Mouse (Mus musculus): Measurements from ENCODE around the gene Ptcd1. TPM values are rescaled to one million over a fixed set of nuclear protein-coding genes. Genes with fewer than 3 reads are reported as not detected.
"Not testable (repeated sequence)": the region's sequence is repeated elsewhere in the genome, so short reads cannot be mapped to it uniquely, and the experiment has no call there.

Ptcd1 gene
- total RNA-seq, 2 experiments from 2014 or later, result 11.3 to 12.0 TPM

GRCm38 (mm10) chr5:145116316-145116715 is 50.6 kb downstream of the Ptcd1 start:
- peak in 1 of 2 experiments; percentile 61 for DNase-seq
- intact Hi-C loops (cut with DNase I), result no loop called here

- DNase-seq, result no peak
- intact Hi-C loops (cut with DNase I), result no loop called here
Measured at GRCm38 (mm10) chr5:145115736-145116135, 51.2 kb downstream of the Ptcd1 start.

GRCm38 (mm10) chr5:145114606-145115473 is 52.1 kb downstream of the Ptcd1 start:
- intact Hi-C loops (cut with DNase I), result no loop called here
- DNase-seq, result peak; percentile 77 to 78

- intact Hi-C loops (cut with DNase I), result no loop called here
- peak; percentile 68 to 72 for DNase-seq
Measured at GRCm38 (mm10) chr5:145114071-145114605, 52.8 kb downstream of the Ptcd1 start, which contains the start of gene Arpc1b. Gene Arpc1b, plus strand, starts transcription at chr5:145114215.

- no peak for DNase-seq
- intact Hi-C loops (cut with DNase I), result no loop called here
Measured at GRCm38 (mm10) chr5:145113416-145113815, 53.5 kb downstream of the Ptcd1 start.

GRCm38 (mm10) chr5:145112566-145112965 is 54.3 kb downstream of the Ptcd1 start:
- intact Hi-C loops (cut with DNase I), result no loop called here

GRCm38 (mm10) chr5:145110401-145110800 is 56.5 kb downstream of the Ptcd1 start:
- intact Hi-C loops (cut with DNase I), result no loop called here

More at GRCm38 (mm10) chr5:145112566-145112965, 54.3 kb downstream of the Ptcd1 start:
- DNase-seq, result no peak

GRCm38 (mm10) chr5:145105694-145106275 is 61.1 kb downstream of the Ptcd1 start:
- intact Hi-C loops (cut with DNase I), result no loop called here
- DNase-seq, result no peak

More at GRCm38 (mm10) chr5:145110401-145110800, 56.5 kb downstream of the Ptcd1 start:
- no peak for DNase-seq

GRCm38 (mm10) chr5:145104328-145104727 is 62.6 kb downstream of the Ptcd1 start:
- intact Hi-C loops (cut with DNase I), result no loop called here

GRCm38 (mm10) chr5:145102706-145103105 is 64.2 kb downstream of the Ptcd1 start:
- DNase-seq, result no peak
- intact Hi-C loops (cut with DNase I), result no loop called here

More at GRCm38 (mm10) chr5:145104328-145104727, 62.6 kb downstream of the Ptcd1 start:
- DNase-seq, result no peak

- DNase-seq; intact Hi-C loops (cut with DNase I): not testable (repeated sequence)
Measured at GRCm38 (mm10) chr5:145101451-145101850, 65.5 kb downstream of the Ptcd1 start.

- DNase-seq, result no peak
- intact Hi-C loops (cut with DNase I), result no loop called here
Measured at GRCm38 (mm10) chr5:145100960-145101359, 65.9 kb downstream of the Ptcd1 start.

GRCm38 (mm10) chr5:145098340-145098821 is 68.5 kb downstream of the Ptcd1 start:
- intact Hi-C loops (cut with DNase I), result no loop called here
- no peak for DNase-seq

Other genes with a start within 250 kb of the Ptcd1 start
- gene Smurf1, start 201.3 kb downstream of the Ptcd1 start, total RNA-seq (2021), result 10 to 100 TPM in 1 of 2 experiments, 1 to 10 TPM in 1; 9.4 to 11.0 TPM
- gene Gm4871, start 134.4 kb downstream of the Ptcd1 start, total RNA-seq (2021), result not detected
- not detected for gene 1700018F24Rik, start 124.1 kb downstream of the Ptcd1 start, total RNA-seq (2021)
- 10 to 100 TPM; 25.0 to 26.1 TPM for gene Arpc1a, start 83.3 kb downstream of the Ptcd1 start, total RNA-seq (2021)
- not detected for gene Kpna7, start 83.1 kb downstream of the Ptcd1 start, total RNA-seq (2021)
- gene Arpc1b, start 52.9 kb downstream of the Ptcd1 start, total RNA-seq (2021), result 10 to 100 TPM; 28.3 to 30.4 TPM
- gene Pdap1, start 26.9 kb downstream of the Ptcd1 start, total RNA-seq (2021), result 10 to 100 TPM; 48.3 to 52.2 TPM
- gene Bud31, start 26.7 kb downstream of the Ptcd1 start, total RNA-seq (2021), result 10 to 100 TPM; 44.3 to 47.0 TPM
- 1 to 10 TPM; 7.3 to 8.7 TPM for gene Cpsf4, start 105 bp upstream of the Ptcd1 start, total RNA-seq (2021)
- gene Atp5j2, start 25.0 kb upstream of the Ptcd1 start, total RNA-seq (2021), result 100 to 1,000 TPM; 691 to 699 TPM
- gene Zkscan14, start 34.8 kb upstream of the Ptcd1 start, total RNA-seq (2021), result 10 to 100 TPM in 1 of 2 experiments, 1 to 10 TPM in 1; 8.5 to 13.0 TPM
- 1 to 10 TPM; 5.4 to 7.5 TPM for gene Zkscan5, start 37.5 kb upstream of the Ptcd1 start, total RNA-seq (2021)
- 10 to 100 TPM in 1 of 2 experiments, 1 to 10 TPM in 1; 9.2 to 14.6 TPM for gene Zfp655, start 64.6 kb upstream of the Ptcd1 start, total RNA-seq (2021)
- gene Zscan25, start 113.4 kb upstream of the Ptcd1 start, total RNA-seq (2021), result 1 to 10 TPM; 6.6 to 9.3 TPM
- not detected for gene Cyp3a57, start 178.2 kb upstream of the Ptcd1 start, total RNA-seq (2021)

Data from gastrocnemius, postnatal 36 days (tissue).